Comparison of ENCODE assay signal across 9 mouse cellular contexts in genomic region chr1:52799056-52799726, GRCm38 (mm10). TPM values are rescaled to one million over a fixed set of nuclear protein-coding genes. Genes with fewer than 3 reads are reported as not detected.
DNase-seq lines count a peak whose midpoint lies in the region; ATAC-seq and TF ChIP-seq lines count a peak whose summit lies in the region.
"Had no signal": no experiment of that assay in that cellular context is flagged by ENCODE, and none has a peak within 500 bp of the region (broad histone marks: within the 10 kb centered on the region; RNA-seq: fewer than 3 reads in every experiment).

No protein-coding gene starts in this region.

- no peak overlapping the region for H3K4me2 ChIP-seq in hindbrain, embryonic 13.5 days
- no peak overlapping the region for H3K4me2 ChIP-seq in hindbrain, embryonic 11.5 days (replicated peaks; ENCODE audit: low read depth, low read length)
- H3K4me2 ChIP-seq in intestine, postnatal 0 days (replicated peaks; ENCODE audit: low read depth), result peak overlapping the region; percentile 52
- H3K4me2 ChIP-seq in midbrain, embryonic 16.5 days (ENCODE audit: low read length), result no peak overlapping the region
- H3K4me2 ChIP-seq: limb, embryonic 12.5 days had no signal

- no peak for ATAC-seq in hindbrain, embryonic 13.5 days (ENCODE audit: low FRiP score)
- no peak for ATAC-seq in hindbrain, embryonic 11.5 days (ENCODE audit: low FRiP score)
- peak; percentile 94 for ATAC-seq in intestine, postnatal 0 days
- ATAC-seq in midbrain, embryonic 16.5 days, result no peak

- no peak overlapping the region for H3K4me3 ChIP-seq in hindbrain, embryonic 13.5 days
- H3K4me3 ChIP-seq in hindbrain, embryonic 11.5 days (ENCODE audit: low read depth, low read length), result no peak overlapping the region
- H3K4me3 ChIP-seq in bone marrow, adult 2 months (replicated peaks; ENCODE audit: control insufficient read depth, low read depth, low read length), result peak overlapping the region; percentile 48
- peak overlapping the region; percentile 16 for H3K4me3 ChIP-seq in intestine, postnatal 0 days (ENCODE audit: low read depth, low read length)
- no peak overlapping the region for H3K4me3 ChIP-seq in midbrain, embryonic 16.5 days (ENCODE audit: low read depth, low read length)
- H3K4me3 ChIP-seq: limb, embryonic 12.5 days had no signal

- H3K27ac ChIP-seq in hindbrain, embryonic 13.5 days, result no peak overlapping the region
- H3K27ac ChIP-seq in hindbrain, embryonic 11.5 days (ENCODE audit: low read depth, low read length), result no peak overlapping the region
- peak overlapping the region; percentile 80 for H3K27ac ChIP-seq in bone marrow, adult 2 months (ENCODE audit: control insufficient read depth, insufficient read depth, low read depth, low read length, poor library complexity)
- peak overlapping the region; percentile 80 for H3K27ac ChIP-seq in intestine, postnatal 0 days (ENCODE audit: low read depth, low read length)
- peak overlapping the region; percentile 38; the same call in 1 of the 2 replicates for H3K27ac ChIP-seq in midbrain, embryonic 16.5 days (ENCODE audit: low read length)
- H3K27ac ChIP-seq: limb, embryonic 12.5 days had no signal

- TF ChIP-seq POLR2A in bone marrow, adult 2 months (IDR thresholded peaks at IDR 0.05; ENCODE audit: borderline replicate concordance, control insufficient read depth, low read depth, low read length), result no peak

- H3K4me1 ChIP-seq in hindbrain, embryonic 13.5 days (replicated peaks), result peaks cover 4% of the 10 kb centered on the region; the same call in 1 of the 2 replicates
- H3K4me1 ChIP-seq in hindbrain, embryonic 11.5 days (replicated peaks; ENCODE audit: control insufficient read depth, insufficient read depth, low read length), result no peaks in the 10 kb centered on the region
- peaks cover 3% of the 10 kb centered on the region; the same call in 1 of the 2 replicates for H3K4me1 ChIP-seq in bone marrow, adult 2 months (ENCODE audit: control insufficient read depth, insufficient read depth, low read length)
- 0 out of 2 replicates have a peak, but pooled peaks cover 1% of the 10 kb centered on the region for H3K4me1 ChIP-seq in intestine, postnatal 0 days (replicated peaks; ENCODE audit: control insufficient read depth, insufficient read depth, low read length)
- peaks cover 9% of the 10 kb centered on the region for H3K4me1 ChIP-seq in midbrain, embryonic 16.5 days (ENCODE audit: control insufficient read depth, insufficient read depth, low read length)

- no peak for DNase-seq in hindbrain, embryonic 11.5 days (ENCODE audit: low spot score)
- DNase-seq in A20 (ENCODE audit: low read depth, low spot score), result peak; percentile 71
- DNase-seq in thymus, postnatal 36 days, result peak; percentile 56
- DNase-seq in cerebellum, postnatal 4 days (ENCODE audit: low spot score in 2 of 2), result no peak

- WGBS in hindbrain, embryonic 13.5 days, result 78% methylated on average over 10 of the region's 10 CpGs
- WGBS in hindbrain, embryonic 11.5 days, result 86% methylated on average over 10 of the region's 10 CpGs
- WGBS in bone marrow, adult 2 months, result 9% methylated on average over 10 of the region's 10 CpGs
- WGBS in intestine, postnatal 0 days, result 26% methylated on average over 10 of the region's 10 CpGs
- WGBS in midbrain, embryonic 16.5 days, result 80% methylated on average over 10 of the region's 10 CpGs

- peaks cover 21% of the 10 kb centered on the region for H3K36me3 ChIP-seq in hindbrain, embryonic 13.5 days
- H3K36me3 ChIP-seq in hindbrain, embryonic 11.5 days (ENCODE audit: control insufficient read depth, insufficient read depth, low read length), result no peaks in the 10 kb centered on the region
- H3K36me3 ChIP-seq in intestine, postnatal 0 days (ENCODE audit: control insufficient read depth, insufficient read depth), result peaks cover 10% of the 10 kb centered on the region
- peaks cover 3% of the 10 kb centered on the region; the same call in 1 of the 2 replicates for H3K36me3 ChIP-seq in midbrain, embryonic 16.5 days (ENCODE audit: control insufficient read depth, insufficient read depth, low read length)

- no peaks in the 10 kb centered on the region for H3K9me3 ChIP-seq in hindbrain, embryonic 13.5 days
- H3K9me3 ChIP-seq in hindbrain, embryonic 11.5 days (ENCODE audit: control insufficient read depth, low read length), result no peaks in the 10 kb centered on the region
- H3K9me3 ChIP-seq in intestine, postnatal 0 days (ENCODE audit: control insufficient read depth), result no peaks in the 10 kb centered on the region
- H3K9me3 ChIP-seq in midbrain, embryonic 16.5 days (replicated peaks; ENCODE audit: control insufficient read depth, low read length, poor library complexity, severe bottlenecking), result no peaks in the 10 kb centered on the region
- H3K9me3 ChIP-seq: limb, embryonic 12.5 days had no signal

- H3K27me3 ChIP-seq in hindbrain, embryonic 13.5 days, result no peaks in the 10 kb centered on the region
- H3K27me3 ChIP-seq in hindbrain, embryonic 11.5 days (ENCODE audit: control insufficient read depth, insufficient read depth, low read length), result no peaks in the 10 kb centered on the region
- no peaks in the 10 kb centered on the region for H3K27me3 ChIP-seq in intestine, postnatal 0 days (replicated peaks; ENCODE audit: control insufficient read depth, insufficient read depth, low read length)
- H3K27me3 ChIP-seq in midbrain, embryonic 16.5 days (ENCODE audit: control insufficient read depth, insufficient read depth, low read depth, low read length), result no peaks in the 10 kb centered on the region
- H3K27me3 ChIP-seq: limb, embryonic 12.5 days had no signal

- 0 out of 2 replicates have a peak overlapping the region, but pooled peaks have one; percentile 13 for H3K9ac ChIP-seq in hindbrain, embryonic 13.5 days
- H3K9ac ChIP-seq in hindbrain, embryonic 11.5 days (ENCODE audit: low read depth, low read length), result no peak overlapping the region
- H3K9ac ChIP-seq in intestine, postnatal 0 days (ENCODE audit: low read depth, low read length), result no peak overlapping the region
- no peak overlapping the region for H3K9ac ChIP-seq in midbrain, embryonic 16.5 days (ENCODE audit: low read depth, low read length)
- H3K9ac ChIP-seq: limb, embryonic 12.5 days had no signal

- TF ChIP-seq CTCF in bone marrow, adult 2 months (IDR thresholded peaks at IDR 0.05; ENCODE audit: control insufficient read depth, insufficient read depth, low read length), result no peak
- TF ChIP-seq CTCF in intestine, postnatal 0 days (IDR thresholded peaks at IDR 0.05; ENCODE audit: low read depth), result no peak

RNA-seq across cellular contexts. Expression of gene Inpp1, which starts 18.3 kb away (rescaled TPM):
- polyA plus RNA-seq in hindbrain, embryonic 13.5 days (2015; fragmentation: Nextera tagmentation; extraction: Ambion mirVana), result 23.9 and 30.7 TPM in 2 replicates
- 12.4 and 12.9 TPM in 2 replicates for polyA plus RNA-seq in hindbrain, embryonic 11.5 days (2014; fragmentation: Nextera tagmentation; extraction: Ambion mirVana)
- 12.6 and 15.8 TPM in 2 replicates for polyA plus RNA-seq in bone marrow, adult 2 months (2011; ENCODE audit: insufficient read depth, insufficient read length, low replicate concordance, missing spikeins)
- 24.6 and 25.0 TPM in 2 replicates for polyA plus RNA-seq in intestine, postnatal 0 days (2015; fragmentation: Nextera tagmentation; extraction: Ambion mirVana)
- 40.9 and 45.0 TPM in 2 replicates for polyA plus RNA-seq in midbrain, embryonic 16.5 days (2015; fragmentation: Nextera tagmentation; extraction: Ambion mirVana)

RNA-seq across cellular contexts. Expression of gene Hibch, which starts 45.5 kb away (rescaled TPM):
- 34.1 and 35.9 TPM in 2 replicates for polyA plus RNA-seq in hindbrain, embryonic 13.5 days (2015; fragmentation: Nextera tagmentation; extraction: Ambion mirVana)
- polyA plus RNA-seq in hindbrain, embryonic 11.5 days (2014; fragmentation: Nextera tagmentation; extraction: Ambion mirVana), result 31.0 and 32.7 TPM in 2 replicates
- polyA plus RNA-seq in bone marrow, adult 2 months (2011; ENCODE audit: insufficient read depth, insufficient read length, low replicate concordance, missing spikeins), result 2.2 and 8.8 TPM in 2 replicates
- polyA plus RNA-seq in intestine, postnatal 0 days (2015; fragmentation: Nextera tagmentation; extraction: Ambion mirVana), result 12.6 and 13.6 TPM in 2 replicates
- polyA plus RNA-seq in midbrain, embryonic 16.5 days (2015; fragmentation: Nextera tagmentation; extraction: Ambion mirVana), result 31.4 and 34.2 TPM in 2 replicates

Comparison
In these comparisons a context has a peak if more than half of its experiments do, and no peak if none do; other contexts are left out.
1. H3K27ac ChIP-seq: peak in bone marrow, adult 2 months (single experiment), intestine, postnatal 0 days (single experiment) and midbrain, embryonic 16.5 days (single experiment); none in hindbrain, embryonic 13.5 days (single experiment) and hindbrain, embryonic 11.5 days (single experiment).
2. H3K4me3 ChIP-seq: peak in bone marrow, adult 2 months (single experiment) and intestine, postnatal 0 days (single experiment); none in hindbrain, embryonic 13.5 days (single experiment), hindbrain, embryonic 11.5 days (single experiment) and midbrain, embryonic 16.5 days (single experiment).
3. DNase-seq: peak in A20 (single experiment) and thymus, postnatal 36 days (2 of 2); none in hindbrain, embryonic 11.5 days (single experiment) and cerebellum, postnatal 4 days (0 of 2).